Mouse (Mus musculus): ENCODE measurements around the gene 1810055G02Rik.

1810055G02Rik gene

GRCm38 (mm10) chr19:3742716-3743115 is 34.6 kb downstream of the 1810055G02Rik start:
- DNase-seq (ENCODE audit: low spot score in 2 of 2): no peak

DNA sequence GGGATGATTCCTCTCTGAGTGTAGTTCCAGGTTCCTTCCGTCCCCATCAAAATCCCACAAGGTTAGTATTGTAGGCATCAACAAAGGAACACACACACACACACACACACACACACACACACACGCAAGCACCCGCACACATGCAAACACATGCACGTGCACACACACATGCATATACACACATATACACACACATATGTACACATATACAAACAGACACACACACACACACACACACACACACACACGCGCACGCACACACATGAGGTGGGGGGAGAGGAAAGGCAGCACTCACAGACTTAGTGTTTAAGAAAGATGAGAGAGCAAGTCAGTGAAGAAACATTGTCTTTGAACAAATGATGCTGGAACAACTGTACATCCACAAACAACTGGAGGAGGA is 35.3 kb downstream of the 1810055G02Rik start:
- no peak for DNase-seq (ENCODE audit: low spot score in 2 of 2)

GRCm38 (mm10) chr19:3743851-3744512 is 35.9 kb downstream of the 1810055G02Rik start:
- DNase-seq (ENCODE audit: low spot score in 2 of 2): no peak

DNA sequence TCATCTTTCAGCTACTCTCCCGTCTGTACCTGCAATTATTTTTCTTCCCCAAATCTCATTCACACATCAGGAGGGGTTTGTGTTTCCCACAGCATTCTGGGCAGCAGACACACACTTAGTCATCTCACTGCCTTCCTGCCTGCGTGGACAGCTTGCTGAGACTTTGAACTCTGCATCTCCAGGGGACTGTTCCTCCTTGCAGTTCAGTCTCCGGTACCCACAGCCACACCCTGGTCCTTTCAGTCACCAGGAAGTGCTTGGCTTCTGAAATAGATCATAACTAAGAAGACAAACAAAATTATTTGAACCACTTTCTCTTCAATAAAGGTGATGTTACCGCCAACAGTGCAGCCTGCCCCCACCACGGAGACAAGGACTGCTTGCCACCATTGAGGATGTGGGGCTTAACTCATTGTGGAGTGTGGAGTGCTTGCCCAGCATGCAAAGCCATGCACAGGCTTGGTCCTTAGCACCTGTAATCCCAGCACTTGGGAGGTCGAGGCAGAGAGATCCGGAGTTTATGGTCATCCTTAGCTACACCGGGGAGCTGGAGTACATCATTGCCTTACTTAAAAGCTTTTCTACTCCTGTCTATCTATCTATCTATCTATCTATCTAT is 44.6 kb downstream of the 1810055G02Rik start:
- DNase-seq (ENCODE audit: low spot score in 2 of 2): no peak

- no peak for DNase-seq (ENCODE audit: low spot score in 2 of 2)
Observed at GRCm38 (mm10) chr19:3753240-3753633, 45.1 kb downstream of the 1810055G02Rik start.

DNA sequence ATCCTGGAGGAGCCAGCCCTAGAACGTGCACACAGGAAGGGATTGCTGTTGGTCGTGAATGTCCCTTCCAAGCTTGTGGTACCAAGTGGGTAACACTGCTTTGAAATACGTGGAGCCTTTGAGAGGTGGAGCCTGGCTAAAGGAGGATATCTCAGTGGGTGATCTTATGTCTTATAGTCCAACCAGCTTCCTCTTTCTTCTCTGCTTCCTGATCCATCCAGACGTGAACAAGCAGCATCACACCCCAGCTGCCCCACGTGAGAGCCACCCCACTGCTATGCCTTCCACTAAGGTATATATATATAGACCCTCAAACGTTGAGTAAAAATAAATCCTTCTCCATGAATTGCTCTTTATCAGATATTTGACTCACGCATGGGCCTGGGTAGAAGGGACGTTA is 45.6 kb downstream of the 1810055G02Rik start:
- DNase-seq (ENCODE audit: low spot score in 2 of 2): no peak

DNA sequence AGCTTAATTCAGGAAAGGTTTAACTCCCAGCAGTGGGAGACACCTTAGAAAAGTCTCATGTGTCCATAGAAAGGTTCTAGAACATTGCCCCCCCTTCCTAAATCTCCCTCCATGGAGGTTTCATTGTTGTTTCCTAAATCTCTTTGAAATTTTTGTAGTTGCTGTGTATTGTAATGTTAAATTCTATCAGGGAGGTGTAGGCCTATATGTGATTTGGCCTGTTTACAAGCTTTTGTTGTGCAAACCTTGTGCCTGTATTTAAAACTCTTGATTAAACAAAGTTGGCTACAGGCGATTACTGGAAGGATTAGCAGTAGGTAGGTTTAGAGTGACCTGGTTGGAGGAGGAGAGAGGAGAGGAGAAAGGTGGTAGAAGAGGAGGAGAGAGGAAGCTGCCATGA is 49.8 kb downstream of the 1810055G02Rik start:
- no peak for DNase-seq (ENCODE audit: low spot score in 2 of 2)

DNA sequence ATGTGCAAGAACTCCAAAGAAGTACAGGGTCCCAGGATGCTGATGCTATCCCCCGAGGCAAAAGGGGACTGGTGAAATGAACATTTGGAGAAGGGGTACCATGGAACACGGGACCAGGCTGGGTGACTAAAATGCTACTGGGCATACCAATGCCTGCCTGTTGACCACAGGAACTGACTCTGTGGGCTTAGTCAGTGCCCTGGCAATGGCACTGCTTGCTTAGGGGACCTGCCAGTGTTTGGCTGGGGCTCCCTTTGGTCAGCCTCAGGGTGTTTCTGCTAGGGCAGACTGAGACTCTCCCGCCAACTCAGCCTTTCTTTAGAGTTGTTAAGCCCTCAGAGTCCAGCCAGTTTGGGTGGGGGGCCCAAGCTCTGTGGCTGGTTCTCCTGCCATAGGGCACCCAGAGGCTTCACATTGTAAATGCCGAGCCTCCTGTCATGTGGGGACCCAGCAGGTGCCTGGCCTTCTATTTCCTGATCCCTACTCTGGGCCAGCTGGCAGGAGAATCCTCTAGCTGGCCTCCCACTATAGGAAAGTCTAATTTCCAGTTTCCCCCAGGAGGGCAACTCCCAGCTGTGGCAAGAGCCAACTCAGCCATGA is 57.2 kb downstream of the 1810055G02Rik start:
- DNase-seq (ENCODE audit: low spot score in 2 of 2): no peak

DNA sequence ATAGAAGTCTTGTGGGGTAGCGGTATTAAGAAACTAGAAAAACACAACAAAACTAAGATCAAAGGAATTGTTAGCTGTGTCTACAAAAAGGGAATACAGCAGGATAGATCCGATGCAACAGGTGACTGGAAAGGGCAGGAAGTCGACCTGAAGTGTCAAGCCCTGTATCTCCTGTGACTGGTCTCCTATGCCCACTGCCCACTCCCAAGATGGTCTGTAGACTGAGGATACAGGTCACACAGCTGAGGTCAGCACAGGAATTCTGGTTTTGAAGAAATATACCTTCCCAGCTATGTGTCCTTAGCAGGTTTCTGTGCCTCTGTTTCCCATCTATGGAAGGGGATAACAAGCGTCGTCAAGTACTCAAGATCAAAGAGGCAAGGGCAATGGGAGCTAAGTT is 58.3 kb downstream of the 1810055G02Rik start:
- no peak for DNase-seq (ENCODE audit: low spot score in 2 of 2)

DNA sequence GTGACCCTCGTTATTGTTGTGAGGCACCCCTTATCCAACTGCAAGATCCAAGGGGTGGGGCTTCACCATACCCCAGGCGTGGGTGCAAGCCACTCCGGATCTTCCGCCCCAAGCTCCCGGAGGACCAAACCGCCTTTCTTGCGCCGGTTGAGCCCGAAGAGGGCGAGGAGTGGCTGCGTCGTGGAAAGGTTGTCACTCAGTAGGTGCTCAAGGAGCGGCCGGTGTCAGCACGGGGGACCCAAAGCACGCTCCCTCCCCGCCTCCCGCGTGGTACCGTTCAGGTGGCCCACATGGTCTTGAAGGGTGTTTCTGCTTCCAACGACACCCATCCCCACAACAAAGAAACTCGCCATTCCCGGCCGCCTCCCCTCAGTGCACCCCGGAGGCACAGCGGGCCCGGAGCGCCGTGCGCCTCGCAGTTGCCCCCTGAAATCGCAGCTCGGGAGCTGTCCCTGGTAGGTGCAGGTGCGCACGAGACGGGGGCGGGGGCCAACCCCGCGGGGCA is 59.2 kb downstream of the 1810055G02Rik start, which contains the start of gene Kmt5b:
Gene Kmt5b (plus strand): TSS at position 146 of the 505 bp plus-strand sequence.
- DNase-seq (ENCODE audit: low spot score in 2 of 2): no peak
